Mouse (Mus musculus) hematopoietic stem cell, adult 5-6 weeks (primary cell): ENCODE measurements around the gene Mat2a. TPM values are rescaled to one million over a fixed set of nuclear protein-coding genes. Genes with fewer than 3 reads are reported as not detected.
A peak's percentile ranks its signal among the peaks of the same experiment; 100 is the strongest.

Experiments
- ATAC-seq, 2 experiments: fragments of 125-278 bp in 1 of 2; replicated peaks in 1 of 2; 2 replicates each; pipeline ENCODE4 v1.8.0; 2016 to 2017; ENCODE audit warnings: inconsistent platforms in 2 of 2, mild to moderate bottlenecking in 2 of 2, moderate number of reproducible peaks in 2 of 2, low read depth in 1 of 2, moderate TSS enrichment in 1 of 2; ENCODE audit not compliant: low FRiP score in 2 of 2, poor library complexity in 2 of 2, severe bottlenecking in 2 of 2, insufficient read depth in 1 of 2, low TSS enrichment in 1 of 2
- total RNA-seq: library from RNA; stranded (forward); fragments of 172-1452, 232-1000 nt; gene quantifications from 2 replicates; pipeline ENCODE4 v1.2.3, GENCODE M21; 2017

The Mat2a gene
- total RNA-seq, 1 experiment from 2014 or later: 168 TPM

DNA sequence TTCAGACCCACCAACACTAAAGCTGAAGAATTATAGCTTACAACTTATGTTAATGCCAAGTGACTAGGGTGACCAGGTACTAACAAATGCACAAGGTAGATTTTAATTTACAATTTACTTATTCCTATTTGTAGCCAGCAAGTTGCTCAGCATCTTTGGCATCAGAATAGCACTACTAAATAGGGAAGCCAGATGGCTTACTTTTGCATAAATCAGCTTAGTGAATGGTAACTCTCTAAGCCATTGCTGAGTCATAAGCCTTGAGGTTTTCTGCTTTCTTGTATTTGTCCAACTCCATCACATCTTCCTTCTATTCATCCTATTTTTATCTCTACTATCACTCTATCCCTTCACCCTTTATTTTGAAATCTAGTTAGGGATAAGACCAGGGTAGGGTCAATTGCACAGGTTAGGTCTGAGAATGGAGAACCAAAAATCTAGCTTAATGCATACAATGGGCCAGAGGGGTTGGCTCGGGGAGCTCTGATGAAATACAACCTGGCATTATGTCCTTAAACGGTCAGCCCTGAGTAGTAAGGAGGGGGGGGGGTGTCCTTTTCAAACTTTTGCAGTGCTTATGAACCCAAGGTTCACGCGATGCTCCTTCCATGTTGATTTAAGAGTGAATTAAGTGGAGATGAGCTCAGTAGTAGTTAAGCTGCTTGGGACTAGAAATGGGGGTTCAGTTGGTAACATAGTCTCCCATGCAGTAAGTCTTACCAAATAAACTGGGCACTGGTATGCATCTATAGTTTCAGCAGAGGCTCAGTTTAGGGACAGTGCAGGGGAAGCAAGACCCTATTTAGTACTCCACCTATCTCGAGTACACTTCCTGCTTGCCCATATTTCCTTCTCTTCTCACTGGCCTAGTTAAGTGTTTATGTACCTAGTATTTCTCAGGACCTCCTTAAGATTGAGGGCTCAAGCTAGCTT is 8.1 kb downstream of the Mat2a start:
- ATAC-seq: 0 out of 4 replicates have a peak, but pooled peaks of 1 of the 2 experiments have one; percentile 13

- ATAC-seq: no peak
These were observed 10.1 kb downstream of the Mat2a start for GRCm38 (mm10) chr6:72429061-72429842.

- ATAC-seq: peak; percentile 66 to 72
These were observed 11.3 kb downstream of the Mat2a start for GRCm38 (mm10) chr6:72428036-72428435.

DNA sequence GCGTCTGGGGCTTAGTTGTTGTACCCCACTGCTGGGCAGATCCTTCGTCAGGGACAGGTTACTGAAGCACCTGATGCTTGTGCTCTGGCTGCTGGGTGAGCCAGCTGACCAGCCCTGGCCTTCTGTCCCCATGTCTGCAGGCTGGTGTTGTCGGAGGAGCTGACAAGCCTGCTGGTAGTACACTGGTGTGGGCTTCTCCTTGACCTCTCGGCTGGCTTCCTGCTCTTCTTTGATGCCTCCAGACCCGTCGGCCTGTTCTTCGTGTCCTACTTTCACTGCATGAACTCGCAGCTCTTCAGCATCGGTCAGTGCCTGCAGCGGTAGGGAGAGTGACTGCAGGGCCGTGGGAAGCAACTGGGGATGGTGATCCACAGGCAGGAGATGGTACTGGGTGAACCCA is 13.7 kb downstream of the Mat2a start:
- ATAC-seq: no peak

DNA sequence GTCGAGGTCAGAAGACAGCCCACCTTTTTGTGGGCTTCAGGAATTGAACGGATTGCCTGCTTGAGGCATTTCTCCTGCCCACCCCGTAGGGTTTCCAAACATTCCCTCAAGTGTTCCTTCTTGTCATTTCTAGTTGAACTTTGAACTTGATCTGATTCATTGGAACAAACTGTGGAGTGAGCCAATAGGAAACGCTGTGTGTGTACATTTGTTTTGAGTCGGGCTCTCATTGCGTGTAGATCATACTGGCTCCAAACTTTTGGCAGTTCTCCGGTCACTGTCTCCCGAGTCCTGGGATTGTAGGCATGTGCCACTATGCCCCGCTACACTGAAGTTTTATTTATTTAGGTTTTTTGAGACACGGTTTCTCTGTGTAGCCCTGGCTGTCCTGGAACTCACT is 18.5 kb downstream of the Mat2a start:
- no peak for ATAC-seq

GRCm38 (mm10) chr6:72419806-72420205 is 19.6 kb downstream of the Mat2a start:
- no peak for ATAC-seq

DNA sequence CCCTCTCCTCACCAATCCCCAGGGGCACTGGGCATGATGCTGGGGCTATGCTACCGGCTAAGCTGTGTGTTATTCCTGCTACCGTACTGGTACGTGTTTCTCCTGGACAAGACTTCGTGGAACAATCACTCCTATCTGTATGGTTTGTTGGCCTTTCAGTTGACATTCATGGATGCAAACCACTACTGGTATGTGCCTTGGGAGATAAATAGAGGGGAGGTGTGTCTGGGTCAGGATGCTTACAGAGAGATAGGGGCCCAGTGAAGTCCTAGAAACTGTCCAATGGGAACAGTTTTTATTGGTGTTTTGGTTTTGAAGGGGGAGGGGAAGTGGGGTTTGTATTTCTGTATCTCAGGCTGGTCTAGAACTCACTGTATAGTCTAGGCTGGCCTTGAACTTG is 21.1 kb downstream of the Mat2a start:
- ATAC-seq: no peak

GRCm38 (mm10) chr6:72415964-72416772 is 23.2 kb downstream of the Mat2a start:
- no peak for ATAC-seq

GRCm38 (mm10) chr6:72415181-72415580 is 24.2 kb downstream of the Mat2a start:
- no peak for ATAC-seq

DNA sequence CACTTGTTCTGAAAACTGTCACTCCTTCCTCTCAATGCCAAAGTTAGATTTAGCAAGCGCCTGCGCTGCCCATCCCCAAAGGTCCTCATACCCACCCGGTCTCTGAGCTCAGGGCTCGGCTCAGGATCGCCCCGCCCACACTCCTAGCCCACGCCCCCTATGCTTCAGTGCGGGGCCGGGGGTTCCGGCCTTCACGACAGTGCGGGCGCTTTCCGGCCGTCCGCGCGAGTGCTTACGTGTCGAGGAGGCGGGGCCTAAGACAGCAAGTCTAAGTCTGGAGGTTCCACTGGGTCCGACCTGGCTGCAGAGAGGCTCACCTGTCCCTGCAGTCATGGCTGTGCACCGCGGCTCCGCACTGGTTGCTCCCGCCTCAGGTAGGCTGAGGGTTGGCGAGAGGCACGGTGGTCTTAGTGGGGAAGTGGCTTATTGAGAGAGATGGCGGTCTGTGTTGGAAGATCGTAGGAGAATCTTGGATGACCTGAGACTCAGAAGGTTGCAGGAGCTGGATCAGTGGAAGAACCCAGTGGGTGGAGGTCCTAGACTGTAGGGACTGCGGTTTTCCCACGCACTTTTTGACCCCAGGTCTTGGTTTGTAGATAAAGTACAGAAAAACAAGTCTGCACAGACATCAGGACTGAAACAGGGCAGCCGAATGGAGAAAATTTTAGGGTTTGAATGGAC is 25.1 kb downstream of the Mat2a start, which contains the start of gene Ggcx:
TSS of gene Ggcx (plus strand) at position 233 of the 681 bp plus-strand sequence.
- ATAC-seq: peak; percentile 96 to 97

DNA sequence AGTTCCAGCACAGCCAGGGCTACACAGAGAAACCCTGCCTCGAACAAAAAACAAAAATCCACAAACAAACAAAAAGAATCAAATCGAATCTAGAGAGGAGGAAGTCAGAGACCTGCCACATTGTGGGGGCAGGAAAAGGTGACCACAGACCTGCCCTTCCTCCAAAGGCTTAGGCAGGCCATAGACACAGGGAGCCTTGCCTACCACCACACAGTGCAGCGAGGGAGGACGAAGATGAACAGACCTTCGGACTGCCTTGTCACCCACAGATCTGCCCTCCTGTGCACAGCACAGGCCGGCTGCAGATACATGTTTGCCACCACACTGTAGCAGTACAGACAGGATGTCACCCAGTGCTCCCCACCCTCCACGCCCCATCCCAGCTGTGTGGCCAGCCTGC is 28.8 kb downstream of the Mat2a start:
- peak; percentile 69 to 70 for ATAC-seq

GRCm38 (mm10) chr6:72410003-72410402 is 29.4 kb downstream of the Mat2a start:
- ATAC-seq: no peak

GRCm38 (mm10) chr6:72409567-72409966 is 29.8 kb downstream of the Mat2a start:
- ATAC-seq: no peak

GRCm38 (mm10) chr6:72407119-72407518 is 32.2 kb downstream of the Mat2a start:
- peak; percentile 91 to 92 for ATAC-seq

DNA sequence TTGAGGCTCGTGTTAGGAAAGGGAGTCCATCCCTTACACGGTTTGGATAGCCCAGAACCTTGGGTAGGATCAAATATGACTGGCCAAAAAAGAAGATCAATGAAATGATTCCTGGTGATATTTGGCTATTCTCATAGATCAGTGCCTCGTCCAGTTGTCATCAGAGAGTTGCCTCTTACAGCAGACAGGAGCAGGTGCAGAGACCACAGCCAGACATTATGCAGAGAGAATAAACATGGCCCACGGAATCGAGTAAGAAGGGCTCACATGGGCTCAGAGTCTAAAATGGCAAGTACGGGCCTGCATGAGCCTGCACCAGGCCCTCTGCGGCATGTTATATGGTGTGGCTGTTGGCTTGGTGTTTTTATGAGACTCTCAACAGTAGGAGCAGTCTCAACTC is 34.0 kb downstream of the Mat2a start:
- ATAC-seq: no peak

DNA sequence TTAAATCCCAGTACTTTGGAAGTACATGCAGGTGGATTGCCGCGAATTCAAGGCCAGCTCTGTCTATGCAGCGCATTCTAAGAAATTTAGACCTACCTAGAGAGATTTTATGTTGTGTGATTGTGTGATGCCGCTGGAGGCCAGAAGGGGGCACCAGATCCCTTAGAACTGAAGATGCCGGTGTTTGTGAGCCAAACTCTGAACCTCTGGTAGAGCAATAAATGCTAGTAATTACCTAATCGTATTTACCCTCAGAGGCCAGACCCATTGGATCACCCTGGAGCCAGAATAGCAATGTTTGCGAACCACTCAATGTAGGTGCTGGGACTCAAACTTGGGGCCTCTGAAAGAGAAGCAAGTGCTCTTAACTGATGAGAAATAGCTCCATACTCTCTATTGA is 37.5 kb downstream of the Mat2a start:
- peak; percentile 82 to 85 for ATAC-seq

- no peak for ATAC-seq
These were observed 39.4 kb downstream of the Mat2a start for GRCm38 (mm10) chr6:72399967-72400366.
